Mouse (Mus musculus): ENCODE data around the gene Sox30.

DNA sequence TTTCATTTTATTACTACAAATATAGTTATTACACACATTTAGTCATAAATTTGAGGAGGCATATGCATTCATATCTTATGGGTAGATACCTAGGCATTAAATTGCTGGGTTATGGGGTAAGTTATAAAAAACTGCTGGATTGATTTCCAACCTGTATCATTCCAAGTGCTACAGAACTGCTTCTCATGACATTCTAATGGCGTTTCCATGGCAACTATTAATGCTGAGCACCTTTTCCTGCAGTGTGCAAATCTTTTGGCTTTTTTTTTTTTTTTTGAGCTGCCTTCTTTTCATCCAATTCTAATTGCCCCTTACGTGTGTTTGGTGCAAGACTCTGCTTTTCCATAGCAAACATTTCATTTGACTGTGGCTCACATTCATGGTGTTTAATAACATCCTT, 49.9 kb downstream of the Sox30 start:
- TF ChIP-seq POLR2A (IDR thresholded peaks at IDR 0.05; ENCODE audit: borderline replicate concordance, extremely low read depth, low read depth, low read length) (no peak), CTCF (IDR thresholded peaks at IDR 0.05; ENCODE audit: insufficient read depth, low read length) (no peak)
